Mouse (Mus musculus) megakaryocyte, embryonic 14.5 days (primary cell): ENCODE measurements around the gene Il17ra.

ENCODE experiments used
- FLI1 ChIP-seq: IDR thresholded peaks from 2 replicates; pipeline ENCODE4 v1.6.1; 2012; ENCODE audit warnings: low read length, inconsistent platforms, mixed read lengths
- GATA1 ChIP-seq: IDR thresholded peaks from 3 replicates; pipeline ENCODE4 v1.6.1; 2012; ENCODE audit warnings: mixed read lengths, low read length, inconsistent platforms, borderline replicate concordance

DNA sequence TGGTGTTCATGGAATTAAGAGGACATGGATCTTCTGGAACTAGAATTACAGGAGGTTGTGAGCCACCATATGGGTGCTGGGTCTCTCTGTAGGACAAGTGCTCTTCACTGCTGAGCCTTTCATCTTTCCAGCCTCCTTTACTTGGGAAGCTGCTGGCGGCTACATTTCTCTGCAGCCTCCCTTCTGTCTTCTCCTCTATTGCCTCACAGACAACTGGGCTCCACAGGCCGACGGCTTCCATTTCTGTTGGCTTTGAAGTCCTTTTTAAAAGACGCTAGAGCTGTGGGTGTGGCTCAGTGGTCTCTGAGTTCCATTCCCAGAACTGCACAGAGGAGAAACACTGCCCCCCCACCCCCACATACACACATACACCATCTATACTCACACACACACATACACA is 2.3 kb downstream of the Il17ra start:
- TF ChIP-seq GATA1: no peak
- TF ChIP-seq FLI1: no peak
